Mouse (Mus musculus) CD4-positive, CD25-positive, alpha-beta regulatory T cell (primary cell): ENCODE results near the gene Rasgrf1. TPM values are rescaled to one million over a fixed set of nuclear protein-coding genes. Genes with fewer than 3 reads are reported as not detected.

Experiments used
- polyA plus RNA-seq: library from polyadenylated mRNA; unstranded; fragments of 100-300 nt; shearing (Covaris generic); gene quantifications from one replicate; pipeline ENCODE4 v1.2.1, GENCODE M21; 2017

Rasgrf1 gene
- not detected for polyA plus RNA-seq

DNA sequence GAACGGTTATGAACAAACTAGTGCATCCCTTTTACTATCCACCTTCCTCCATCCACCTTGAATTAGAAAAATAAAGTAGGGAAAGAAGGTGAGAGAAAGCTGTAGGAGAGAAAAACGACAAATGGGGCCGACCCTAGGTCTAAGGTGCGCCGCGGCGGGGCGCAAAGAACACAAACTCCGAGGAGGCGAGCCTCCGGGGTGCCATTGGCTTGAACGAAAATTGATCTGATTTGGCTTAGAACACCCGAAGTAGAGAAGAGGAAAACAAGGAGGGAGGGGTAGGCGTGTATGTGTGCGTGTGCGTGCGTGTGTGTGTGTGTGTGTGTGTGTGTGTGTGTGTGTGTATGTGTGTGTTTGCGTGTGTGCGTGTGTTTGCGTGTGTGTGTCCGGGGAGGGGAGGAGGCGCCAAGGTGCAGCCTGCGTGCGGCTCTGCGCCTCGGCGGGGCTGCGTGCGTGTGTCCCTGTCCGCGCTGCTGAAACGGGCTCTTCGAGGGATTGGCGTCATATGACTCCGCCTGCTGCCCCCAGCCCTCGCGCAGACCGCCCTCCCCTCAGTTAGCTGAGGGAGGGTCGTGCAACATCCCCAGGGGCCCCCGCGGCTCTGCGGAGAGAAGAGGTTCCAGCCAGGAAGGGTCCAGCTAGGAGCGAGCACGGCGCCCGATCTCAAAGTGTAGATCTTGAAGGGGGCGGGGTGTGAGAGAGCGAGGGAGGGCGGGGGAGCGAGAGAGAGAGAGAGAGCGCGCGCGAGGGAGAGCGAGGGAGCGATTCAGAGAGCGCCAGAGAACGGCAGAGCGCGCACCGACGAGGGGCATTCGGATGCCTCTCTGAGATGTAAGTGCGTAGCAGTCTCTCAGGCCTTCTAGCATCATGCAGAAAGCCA lies at the start of gene Rasgrf1:
Gene Rasgrf1 (plus strand): TSS at position 778 of the 880 bp plus-strand sequence.

DNA sequence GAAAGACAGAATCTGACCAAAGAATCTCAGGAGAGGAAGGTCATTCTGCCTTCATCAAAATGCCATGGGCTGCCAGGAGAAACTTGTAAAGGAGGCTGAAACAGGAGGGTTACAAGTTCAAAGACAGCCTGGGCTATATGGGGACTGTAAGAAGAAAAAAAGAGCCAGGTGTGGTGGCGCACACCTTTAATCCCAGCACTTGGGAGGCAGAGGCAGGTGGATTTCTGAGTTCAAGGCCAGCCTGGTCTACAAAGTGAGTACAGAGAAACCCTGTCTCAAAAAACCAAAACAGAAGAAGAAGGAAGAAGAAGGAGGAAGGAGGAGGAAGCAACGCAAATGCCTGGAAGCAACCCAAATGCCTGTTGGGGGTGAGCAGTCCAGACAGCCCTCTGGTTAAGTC lies 144.1 kb downstream of the Rasgrf1 start, which contains the start of gene Ctsh:
Gene Ctsh (plus strand): TSS at position 301 of the 400 bp plus-strand sequence.

Other genes starting within 250 kb of the Rasgrf1 start
- 44.7 TPM for gene Tmed3, start 204.8 kb upstream of the Rasgrf1 start, polyA plus RNA-seq
- gene Ankrd34c, start 171.4 kb upstream of the Rasgrf1 start, polyA plus RNA-seq: not detected
- gene Ctsh, start 144.2 kb downstream of the Rasgrf1 start, polyA plus RNA-seq: 4.3 TPM
- gene Morf4l1, start 204.9 kb downstream of the Rasgrf1 start, polyA plus RNA-seq: 325 TPM